Mouse (Mus musculus): ENCODE measurements around the gene Olfr600.
"Not testable (repeated sequence)": the region's sequence is repeated elsewhere in the genome, so short reads cannot be mapped to it uniquely, and the experiment has no call there.

Gene Olfr600

GRCm38 (mm10) chr7:103349569-103349968, at the start of gene Olfr600:
Olfr600 (minus strand) TSS chr7:103349669.
- no peak for DNase-seq (ENCODE audit: low read depth, low spot score)

- no peak for DNase-seq (ENCODE audit: low read depth, low spot score)
These were observed 49.5 kb upstream of the Olfr600 start for GRCm38 (mm10) chr7:103398981-103399380.

GRCm38 (mm10) chr7:103397758-103398157, 48.3 kb upstream of the Olfr600 start:
- no peak for DNase-seq (ENCODE audit: low read depth, low spot score)

- no peak for DNase-seq (ENCODE audit: low read depth, low spot score)
These were observed 36.6 kb upstream of the Olfr600 start, which contains the start of gene Olfr603 for GRCm38 (mm10) chr7:103386077-103386476. Olfr603 (minus strand) TSS chr7:103386177.

GRCm38 (mm10) chr7:103362555-103362954, 13.1 kb upstream of the Olfr600 start, which contains the start of gene Olfr601:
Olfr601 (minus strand) TSS chr7:103362655.
- DNase-seq (ENCODE audit: low read depth, low spot score) = no peak

- no peak for DNase-seq (ENCODE audit: low read depth, low spot score)
These were observed 13.9 kb downstream of the Olfr600 start, which contains the start of gene Olfr599 for GRCm38 (mm10) chr7:103335617-103336016. Olfr599 (plus strand) TSS chr7:103335917.

- DNase-seq (ENCODE audit: low read depth, low spot score) = no peak
These were observed 26.2 kb downstream of the Olfr600 start, which contains the start of gene Olfr598 for GRCm38 (mm10) chr7:103323268-103323667. Olfr598 (plus strand) TSS chr7:103323568.

- not testable (repeated sequence) for DNase-seq (ENCODE audit: low read depth, low spot score)
These were observed 33.5 kb downstream of the Olfr600 start, which contains the start of gene Olfr597 for GRCm38 (mm10) chr7:103316015-103316414. Olfr597 (plus strand) TSS chr7:103316315.

- DNase-seq (ENCODE audit: low read depth, low spot score) = not testable (repeated sequence)
These were observed 44.1 kb downstream of the Olfr600 start, which contains the start of gene Olfr596 for GRCm38 (mm10) chr7:103305348-103305747. Olfr596 (plus strand) TSS chr7:103305648.

All from brain, adult 2 months (tissue).